Mouse (Mus musculus) intestine, embryonic 16.5 days (tissue): Measurements from ENCODE around the gene Erg28. TPM values are rescaled to one million over a fixed set of nuclear protein-coding genes. Genes with fewer than 3 reads are reported as not detected.

Experiments used
- ATAC-seq: fragments of 200-750 bp; cut with Nextera tagmentation; 2 replicates; pipeline ENCODE4 v1.8.0; 2017; ENCODE audit warnings: moderate TSS enrichment, moderate library complexity
- H3K27ac ChIP-seq: fragments of 300-500 bp; sonication (generic); 2 replicates; pipeline ENCODE4 v1.5.1; 2014; ENCODE audit warnings: mild to moderate bottlenecking, low read length
- H3K27me3 ChIP-seq: fragments of 300-500 bp; sonication (generic); replicated peaks from 2 replicates; pipeline ENCODE4 v1.6.1; 2014; ENCODE audit warnings: low read length, control low read depth, mixed read lengths; ENCODE audit not compliant: control insufficient read depth, insufficient read depth
- H3K36me3 ChIP-seq: fragments of 300-500 bp; sonication (generic); 2 replicates; pipeline ENCODE4 v1.6.1; 2014; ENCODE audit warnings: low read length, control low read depth; ENCODE audit not compliant: control insufficient read depth, insufficient read depth
- H3K4me1 ChIP-seq: fragments of 300-500 bp; sonication (generic); 2 replicates; pipeline ENCODE4 v1.6.1; 2014; ENCODE audit warnings: low read length, control low read depth, mixed read lengths; ENCODE audit not compliant: control insufficient read depth, insufficient read depth
- H3K4me2 ChIP-seq: fragments of 300-500 bp; sonication (generic); 2 replicates; pipeline ENCODE4 v1.6.1; 2014; ENCODE audit warnings: low read depth, low read length, control low read depth
- H3K4me3 ChIP-seq: fragments of 300-500 bp; sonication (generic); 2 replicates; pipeline ENCODE4 v1.5.1; 2014; ENCODE audit warnings: mild to moderate bottlenecking, low read length
- H3K9ac ChIP-seq: fragments of 300-500 bp; sonication (generic); 2 replicates; pipeline ENCODE4 v1.6.1; 2014; ENCODE audit warnings: low read depth, low read length
- H3K9me3 ChIP-seq: fragments of 300-500 bp; sonication (generic); 2 replicates; pipeline ENCODE4 v1.6.1; 2016; ENCODE audit warnings: low read length, control low read depth; ENCODE audit not compliant: control insufficient read depth
- WGBS: fragments of 180-500 bp; shearing (Covaris S2); extraction: QIAGEN DNeasy Blood & Tissue Kit; methylation state at CpG from one replicate; pipeline ENCODE4 v1.1.7; 2014; 5-methylcytosine and 5-hydroxymethylcytosine counted together
- polyA plus RNA-seq: library from polyadenylated mRNA; unstranded; fragments of >200 nt; fragmentation: Nextera tagmentation; extraction: Ambion mirVana; gene quantifications from 2 replicates; pipeline ENCODE4 v1.2.1, GENCODE M21; 2015

Erg28 gene
- 163 TPM in 2 replicates for polyA plus RNA-seq

- H3K4me1 ChIP-seq, result peaks cover 12% of the 10 kb centered on the region
- peaks cover 2% of the 10 kb centered on the region; the same call in 1 of the 2 replicates for H3K36me3 ChIP-seq
- no peaks in the 10 kb centered on the region for H3K9me3 ChIP-seq
- H3K27me3 ChIP-seq, result no peaks in the 10 kb centered on the region
- peak within 1 kb of the TSS; percentile 86 for H3K4me3 ChIP-seq
- H3K27ac ChIP-seq, result peak within 1 kb of the TSS; percentile 99
- H3K9ac ChIP-seq, result peak within 1 kb of the TSS; percentile 72
- WGBS, result under 1% methylated on average over 67 of the region's 67 CpGs
- H3K4me2 ChIP-seq, result peak within 1 kb of the TSS; percentile 86
- ATAC-seq, result peak; percentile 99
These were observed at the start of gene Erg28, which contains the start of gene Ttll5 for GRCm38 (mm10) chr12:85824438-85825264. Gene Erg28 (minus strand): TSS chr12:85824550. Gene Ttll5 (plus strand): TSS chr12:85824659.

- H3K4me3 ChIP-seq, result no peak overlapping the region
- WGBS, result 57% methylated on average over 6 of the region's 6 CpGs
- H3K27me3 ChIP-seq, result no peaks in the 10 kb centered on the region
- no peak for ATAC-seq
- H3K36me3 ChIP-seq, result no peaks in the 10 kb centered on the region
- H3K9me3 ChIP-seq, result no peaks in the 10 kb centered on the region
- no peaks in the 10 kb centered on the region for H3K4me1 ChIP-seq
- H3K4me2 ChIP-seq, result no peak overlapping the region
- no peak overlapping the region for H3K27ac ChIP-seq
- no peak overlapping the region for H3K9ac ChIP-seq
These were observed 45.1 kb upstream of the Erg28 start for GRCm38 (mm10) chr12:85869423-85869822.

GRCm38 (mm10) chr12:85867125-85867524, 42.8 kb upstream of the Erg28 start:
- Histone ChIP-seq H3K9ac (no peak overlapping the region), H3K27me3 (no peaks in the 10 kb centered on the region), H3K4me3 (no peak overlapping the region), H3K4me1 (peaks cover 6% of the 10 kb centered on the region), H3K4me2 (no peak overlapping the region), H3K27ac (no peak overlapping the region), H3K36me3 (no peaks in the 10 kb centered on the region), H3K9me3 (no peaks in the 10 kb centered on the region)
- ATAC-seq, result no peak

- WGBS, result 60% methylated on average over 4 of the region's 4 CpGs
- Histone ChIP-seq H3K4me2 (no peak overlapping the region), H3K4me1 (peaks cover 6% of the 10 kb centered on the region), H3K9me3 (no peaks in the 10 kb centered on the region), H3K4me3 (no peak overlapping the region), H3K27me3 (no peaks in the 10 kb centered on the region), H3K27ac (no peak overlapping the region), H3K9ac (no peak overlapping the region), H3K36me3 (no peaks in the 10 kb centered on the region)
- ATAC-seq, result no peak
These were observed 42.3 kb upstream of the Erg28 start for GRCm38 (mm10) chr12:85866624-85867023.

GRCm38 (mm10) chr12:85865526-85865925, 41.2 kb upstream of the Erg28 start:
- WGBS, result 86% methylated on average over 3 of the region's 3 CpGs
- Histone ChIP-seq H3K4me3 (no peak overlapping the region), H3K9me3 (no peaks in the 10 kb centered on the region), H3K9ac (no peak overlapping the region), H3K27me3 (no peaks in the 10 kb centered on the region), H3K27ac (no peak overlapping the region), H3K36me3 (no peaks in the 10 kb centered on the region), H3K4me2 (no peak overlapping the region), H3K4me1 (peaks cover 6% of the 10 kb centered on the region)
- ATAC-seq, result no peak

- Histone ChIP-seq H3K9ac (no peak overlapping the region), H3K4me3 (no peak overlapping the region), H3K27ac (no peak overlapping the region), H3K4me1 (peaks cover 6% of the 10 kb centered on the region), H3K4me2 (no peak overlapping the region), H3K36me3 (no peaks in the 10 kb centered on the region), H3K9me3 (no peaks in the 10 kb centered on the region), H3K27me3 (no peaks in the 10 kb centered on the region)
- ATAC-seq, result peak; percentile 67
- 35% methylated on average over 2 of the region's 2 CpGs for WGBS
These were observed 38.2 kb upstream of the Erg28 start for GRCm38 (mm10) chr12:85862514-85862913.

- Histone ChIP-seq H3K9me3 (no peaks in the 10 kb centered on the region), H3K27ac (no peak overlapping the region), H3K36me3 (no peaks in the 10 kb centered on the region), H3K4me1 (peaks cover 6% of the 10 kb centered on the region), H3K9ac (no peak overlapping the region), H3K4me3 (no peak overlapping the region), H3K27me3 (no peaks in the 10 kb centered on the region), H3K4me2 (no peak overlapping the region)
- WGBS, result 48% methylated on average over 3 of the region's 3 CpGs
- ATAC-seq, result no peak
These were observed 35.3 kb upstream of the Erg28 start for GRCm38 (mm10) chr12:85859511-85860189.

- no peak for ATAC-seq
- Histone ChIP-seq H3K27me3 (no peaks in the 10 kb centered on the region), H3K9me3 (no peaks in the 10 kb centered on the region), H3K27ac (no peak overlapping the region), H3K4me2 (no peak overlapping the region), H3K36me3 (no peaks in the 10 kb centered on the region), H3K4me1 (peaks cover 6% of the 10 kb centered on the region), H3K9ac (no peak overlapping the region), H3K4me3 (no peak overlapping the region)
- WGBS, result 53% methylated on average over 3 of the region's 3 CpGs
These were observed 34.8 kb upstream of the Erg28 start for GRCm38 (mm10) chr12:85859111-85859510.

GRCm38 (mm10) chr12:85857300-85857699, 33.0 kb upstream of the Erg28 start:
- no peaks in the 10 kb centered on the region for H3K9me3 ChIP-seq
- no peak overlapping the region for H3K9ac ChIP-seq
- no peaks in the 10 kb centered on the region for H3K36me3 ChIP-seq
- H3K27ac ChIP-seq, result no peak overlapping the region
- no peak for ATAC-seq
- no peak overlapping the region for H3K4me2 ChIP-seq
- peaks cover under 1% of the 10 kb centered on the region; the same call in 1 of the 2 replicates for H3K4me1 ChIP-seq
- no peaks in the 10 kb centered on the region for H3K27me3 ChIP-seq
- H3K4me3 ChIP-seq, result no peak overlapping the region
- 87% methylated on average over 7 of the region's 7 CpGs for WGBS
